Mouse (Mus musculus) central nervous system, embryonic 14 days (tissue): ENCODE data around the gene Dhx35. TPM values are rescaled to one million over a fixed set of nuclear protein-coding genes. Genes with fewer than 3 reads are reported as not detected.

ENCODE experiments used
- polyA plus RNA-seq: library from polyadenylated mRNA; depleted of rRNA; stranded (reverse); fragments of >200 nt; gene quantifications from 2 replicates; pipeline ENCODE4 v1.2.3, GENCODE M21; 2012; rRNA removed

Gene Dhx35
- polyA plus RNA-seq, result 27.0 and 27.9 TPM in 2 replicates

GRCm38 (mm10) chr2:158794494-158795004, at the start of gene Dhx35:
Gene Dhx35, plus strand, starts transcription at chr2:158794807.

GRCm38 (mm10) chr2:158767742-158768339, 26.8 kb upstream of the Dhx35 start, which contains the start of gene Fam83d:
Gene Fam83d, plus strand, starts transcription at chr2:158768093.

Other genes with a start within 250 kb of the Dhx35 start
- gene Slc32a1, start 184.0 kb upstream of the Dhx35 start, polyA plus RNA-seq, result 59.7 and 61.4 TPM in 2 replicates
- gene Actr5, start 169.9 kb upstream of the Dhx35 start, polyA plus RNA-seq, result 13.1 and 15.0 TPM in 2 replicates
- 3.3 and 3.8 TPM in 2 replicates for gene Ppp1r16b, start 129.4 kb upstream of the Dhx35 start, polyA plus RNA-seq
- 17.4 and 21.9 TPM in 2 replicates for gene Fam83d, start 26.7 kb upstream of the Dhx35 start, polyA plus RNA-seq